Mouse (Mus musculus) thymus, adult 2 months (tissue): Measurements from ENCODE around the gene Ganc.

ENCODE experiments used
- CTCF ChIP-seq: fragments of 200-500 bp; IDR thresholded peaks from 2 replicates; pipeline ENCODE4 v1.5.1; 2012; ENCODE audit warnings: mild to moderate bottlenecking, control low read depth, low read length, moderate library complexity, borderline replicate concordance; ENCODE audit not compliant: control insufficient read depth, poor library complexity, insufficient read depth; ENCODE audit errors: extremely low read depth
- POLR2A ChIP-seq: fragments of 200-500 bp; IDR thresholded peaks from 2 replicates; pipeline ENCODE4 v1.6.1; 2012; ENCODE audit warnings: mild to moderate bottlenecking, low read length, control low read depth, moderate library complexity; ENCODE audit not compliant: control insufficient read depth, poor library complexity, insufficient read depth; ENCODE audit errors: extremely low read depth

- TF ChIP-seq CTCF (no peak), POLR2A (no peak)
Measured at GRCm38 (mm10) chr2:120424386-120424785, 20.7 kb downstream of the Ganc start.
